Mouse (Mus musculus): ENCODE results near the gene Slc39a5. TPM values are rescaled to one million over a fixed set of nuclear protein-coding genes. Genes with fewer than 3 reads are reported as not detected.

The Slc39a5 gene
- total and polyA plus RNA-seq, 3 experiments = not detected

DNA sequence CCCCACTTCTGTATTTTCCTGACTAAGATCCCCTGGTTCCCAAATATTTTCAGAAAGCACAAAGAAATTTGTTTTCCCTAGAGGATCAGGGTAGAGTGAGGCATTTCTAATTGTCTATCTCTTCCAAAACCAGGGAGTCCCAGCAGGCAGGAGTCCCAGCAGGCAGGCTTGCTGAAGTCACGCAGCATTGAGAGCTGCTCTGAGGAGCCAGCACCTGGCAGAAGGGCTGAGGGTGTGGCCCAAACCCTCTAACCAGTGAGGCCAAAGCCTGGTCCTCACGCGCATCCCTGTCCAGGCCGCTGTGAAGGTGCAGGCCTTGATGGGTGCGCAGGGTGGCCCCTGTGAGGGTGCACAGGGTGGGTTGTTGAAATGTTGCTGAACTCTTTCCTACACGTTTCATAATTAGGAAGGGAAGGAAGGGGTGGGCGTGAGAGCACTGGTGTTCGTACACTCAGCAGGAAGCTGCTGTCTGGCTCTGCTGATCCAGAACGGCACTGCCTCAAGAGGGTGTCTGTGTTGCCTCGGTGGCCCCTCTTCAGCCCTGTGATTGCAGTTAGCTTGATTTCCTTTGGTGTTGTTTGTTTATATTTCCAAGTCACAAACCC, 37.7 kb upstream of the Slc39a5 start:
- no peak for DNase-seq (ENCODE audit: low spot score)
- H3K9me3 ChIP-seq (replicated peaks) = no peaks in the 10 kb centered on the region
- no peak overlapping the region for H3K4me3 ChIP-seq (ENCODE audit: low read depth, low read length)
- TF ChIP-seq CTCF (IDR thresholded peaks at IDR 0.05; ENCODE audit: low read depth, low read length) (no peak), POLR2AphosphoS5 (IDR thresholded peaks at IDR 0.05; ENCODE audit: insufficient replicate concordance, low read depth, low read length) (no peak), GATA2 (IDR thresholded peaks at IDR 0.05; ENCODE audit: borderline replicate concordance, low read depth, low read length) (no peak), GATA1 (IDR thresholded peaks at IDR 0.05; ENCODE audit: borderline replicate concordance, low read length) (no peak), TAL1 (conservative IDR thresholded peaks at IDR 0.05; ENCODE audit: low read depth, low read length) (no peak)
- H3K27me3 ChIP-seq (ENCODE audit: insufficient read depth, low read length) = no peaks in the 10 kb centered on the region
- ATAC-seq (ENCODE audit: extremely low read depth, insufficient number of reproducible peaks, low FRiP score, poor library complexity, severe bottlenecking) = no peak
- H3K4me1 ChIP-seq (ENCODE audit: insufficient read depth, low read depth, low read length) = no peaks in the 10 kb centered on the region
- peaks cover 88% of the 10 kb centered on the region for H3K36me3 ChIP-seq (replicated peaks)

DNA sequence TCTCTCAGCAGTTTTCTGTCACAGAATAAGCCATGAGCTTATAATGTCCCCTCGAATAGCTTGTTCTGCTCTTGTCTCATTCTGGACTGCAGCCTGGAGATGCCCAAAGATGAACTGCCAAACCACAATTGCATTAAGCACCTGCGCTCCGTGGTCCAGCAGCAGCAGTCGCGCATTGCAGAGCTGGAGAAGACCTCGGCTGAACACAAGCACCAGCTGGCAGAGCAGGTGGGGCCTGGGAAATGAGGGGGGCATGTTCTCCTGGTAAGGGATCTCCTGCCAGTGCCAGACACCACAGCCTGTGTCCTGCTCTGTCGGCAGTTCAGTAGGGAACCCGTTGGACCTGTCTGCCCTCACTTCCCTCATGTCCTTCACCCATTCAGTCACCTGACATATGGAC, 35.3 kb upstream of the Slc39a5 start:
- no peak for TF ChIP-seq GATA1 (IDR thresholded peaks at IDR 0.05; ENCODE audit: borderline replicate concordance, low read length)
- TF ChIP-seq GATA2 (IDR thresholded peaks at IDR 0.05; ENCODE audit: borderline replicate concordance, low read depth, low read length) = no peak
- TF ChIP-seq CTCF (IDR thresholded peaks at IDR 0.05; ENCODE audit: low read depth, low read length) = no peak
- TF ChIP-seq TAL1 (conservative IDR thresholded peaks at IDR 0.05; ENCODE audit: low read depth, low read length) = no peak
- no peak for TF ChIP-seq POLR2AphosphoS5 (IDR thresholded peaks at IDR 0.05; ENCODE audit: insufficient replicate concordance, low read depth, low read length)
- no peaks in the 10 kb centered on the region for H3K9me3 ChIP-seq (replicated peaks)
- DNase-seq (ENCODE audit: low spot score) (no peak), ATAC-seq (ENCODE audit: extremely low read depth, insufficient number of reproducible peaks, low FRiP score, poor library complexity, severe bottlenecking) (no peak)
- no peak overlapping the region for H3K4me3 ChIP-seq (ENCODE audit: low read depth, low read length)
- peaks cover 88% of the 10 kb centered on the region for H3K36me3 ChIP-seq (replicated peaks)
- peaks cover 2% of the 10 kb centered on the region; the same call in 1 of the 2 replicates for H3K4me1 ChIP-seq (ENCODE audit: insufficient read depth, low read depth, low read length)
- H3K27me3 ChIP-seq (ENCODE audit: insufficient read depth, low read length) = no peaks in the 10 kb centered on the region

DNA sequence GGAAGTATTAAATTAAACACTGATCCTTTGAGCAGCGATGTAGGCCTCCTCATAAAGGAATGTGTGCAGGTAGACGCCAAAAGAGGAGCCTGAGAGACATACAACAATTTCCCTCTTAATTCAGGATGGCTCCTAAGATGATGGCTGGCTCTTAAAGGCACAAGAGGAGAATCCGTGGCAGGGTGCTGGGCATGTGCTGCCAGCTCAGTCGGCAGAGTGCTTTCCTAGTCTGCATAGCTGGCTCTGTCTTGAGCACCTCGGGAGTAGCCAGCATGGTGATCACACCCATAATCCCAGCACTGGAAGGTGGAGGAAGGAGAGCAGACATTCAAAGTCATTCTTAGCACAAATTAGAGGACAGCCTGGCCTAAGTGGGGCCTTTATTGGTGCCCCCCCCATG, 34.8 kb upstream of the Slc39a5 start:
- no peaks in the 10 kb centered on the region for H3K9me3 ChIP-seq (replicated peaks)
- DNase-seq (ENCODE audit: low spot score) = no peak
- ATAC-seq (ENCODE audit: extremely low read depth, insufficient number of reproducible peaks, low FRiP score, poor library complexity, severe bottlenecking) = no peak
- no peaks in the 10 kb centered on the region for H3K27me3 ChIP-seq (ENCODE audit: insufficient read depth, low read length)
- H3K4me1 ChIP-seq (ENCODE audit: insufficient read depth, low read depth, low read length) = peaks cover 2% of the 10 kb centered on the region; the same call in 1 of the 2 replicates
- TF ChIP-seq GATA1 (IDR thresholded peaks at IDR 0.05; ENCODE audit: borderline replicate concordance, low read length) (no peak), TAL1 (conservative IDR thresholded peaks at IDR 0.05; ENCODE audit: low read depth, low read length) (no peak), POLR2AphosphoS5 (IDR thresholded peaks at IDR 0.05; ENCODE audit: insufficient replicate concordance, low read depth, low read length) (no peak), GATA2 (IDR thresholded peaks at IDR 0.05; ENCODE audit: borderline replicate concordance, low read depth, low read length) (no peak), CTCF (IDR thresholded peaks at IDR 0.05; ENCODE audit: low read depth, low read length) (no peak)
- H3K4me3 ChIP-seq (ENCODE audit: low read depth, low read length) = no peak overlapping the region
- peaks cover 88% of the 10 kb centered on the region for H3K36me3 ChIP-seq (replicated peaks)

DNA sequence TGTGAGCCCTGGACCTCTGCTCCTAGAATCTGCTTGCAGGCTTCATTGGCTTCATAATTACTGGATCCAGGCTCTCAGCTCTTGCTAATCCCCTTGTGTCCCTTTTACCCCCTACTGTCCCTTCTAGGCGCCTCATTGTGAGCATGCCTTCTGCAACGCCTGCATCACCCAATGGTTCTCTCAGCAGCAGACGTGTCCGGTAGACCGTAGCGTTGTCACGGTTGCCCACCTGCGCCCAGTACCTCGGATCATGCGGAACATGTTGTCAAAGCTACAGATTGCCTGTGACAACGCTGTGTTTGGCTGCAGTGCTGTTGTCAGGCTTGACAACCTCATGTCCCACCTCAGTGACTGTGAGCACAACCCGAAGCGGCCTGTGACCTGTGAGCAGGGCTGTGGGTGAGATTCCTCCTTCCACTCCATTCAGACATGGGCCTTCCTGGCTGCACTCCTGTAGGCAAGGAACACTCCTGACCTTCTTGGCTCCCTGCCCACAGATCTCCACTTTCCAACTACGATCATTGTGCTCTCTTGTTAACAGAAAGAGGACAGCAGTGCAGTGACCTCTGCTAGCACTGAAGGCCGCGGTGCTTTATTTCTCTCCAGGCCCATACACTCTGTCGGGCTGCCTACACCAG, 34.3 kb upstream of the Slc39a5 start:
- DNase-seq (ENCODE audit: low spot score) (no peak), ATAC-seq (ENCODE audit: extremely low read depth, insufficient number of reproducible peaks, low FRiP score, poor library complexity, severe bottlenecking) (no peak)
- peaks cover 88% of the 10 kb centered on the region for H3K36me3 ChIP-seq (replicated peaks)
- no peaks in the 10 kb centered on the region for H3K27me3 ChIP-seq (ENCODE audit: insufficient read depth, low read length)
- H3K9me3 ChIP-seq (replicated peaks) = no peaks in the 10 kb centered on the region
- H3K4me1 ChIP-seq (ENCODE audit: insufficient read depth, low read depth, low read length) = peaks cover 2% of the 10 kb centered on the region; the same call in 1 of the 2 replicates
- H3K4me3 ChIP-seq (ENCODE audit: low read depth, low read length) = no peak overlapping the region
- TF ChIP-seq TAL1 (conservative IDR thresholded peaks at IDR 0.05; ENCODE audit: low read depth, low read length) (no peak), GATA1 (IDR thresholded peaks at IDR 0.05; ENCODE audit: borderline replicate concordance, low read length) (no peak), GATA2 (IDR thresholded peaks at IDR 0.05; ENCODE audit: borderline replicate concordance, low read depth, low read length) (no peak), POLR2AphosphoS5 (IDR thresholded peaks at IDR 0.05; ENCODE audit: insufficient replicate concordance, low read depth, low read length) (no peak), CTCF (IDR thresholded peaks at IDR 0.05; ENCODE audit: low read depth, low read length) (no peak)

DNA sequence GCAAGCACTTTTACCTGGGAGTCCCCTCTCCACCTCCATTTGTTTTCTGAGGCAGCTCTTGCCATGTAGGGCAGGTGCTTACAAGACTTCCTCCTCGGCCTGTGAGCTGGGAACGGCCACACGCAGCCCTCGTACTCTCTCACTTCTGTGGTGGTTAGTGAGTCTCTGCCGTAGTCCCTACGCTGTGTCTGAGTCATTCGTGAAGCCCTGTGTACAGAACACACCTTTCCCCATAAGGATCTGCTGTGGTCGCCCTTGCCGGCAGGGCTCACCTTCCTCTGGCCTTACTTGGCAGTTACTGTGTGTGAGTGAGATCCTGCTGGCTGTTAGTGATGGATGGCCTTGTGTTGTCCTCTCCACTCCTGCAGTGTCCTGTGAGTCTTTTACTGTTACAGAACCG, 33.7 kb upstream of the Slc39a5 start:
- H3K4me3 ChIP-seq (ENCODE audit: low read depth, low read length) = no peak overlapping the region
- DNase-seq (ENCODE audit: low spot score) (no peak), ATAC-seq (ENCODE audit: extremely low read depth, insufficient number of reproducible peaks, low FRiP score, poor library complexity, severe bottlenecking) (no peak)
- H3K27me3 ChIP-seq (ENCODE audit: insufficient read depth, low read length) = no peaks in the 10 kb centered on the region
- TF ChIP-seq POLR2AphosphoS5 (IDR thresholded peaks at IDR 0.05; ENCODE audit: insufficient replicate concordance, low read depth, low read length) = no peak
- no peak for TF ChIP-seq GATA1 (IDR thresholded peaks at IDR 0.05; ENCODE audit: borderline replicate concordance, low read length)
- TF ChIP-seq CTCF (IDR thresholded peaks at IDR 0.05; ENCODE audit: low read depth, low read length) = no peak
- TF ChIP-seq GATA2 (IDR thresholded peaks at IDR 0.05; ENCODE audit: borderline replicate concordance, low read depth, low read length) = no peak
- TF ChIP-seq TAL1 (conservative IDR thresholded peaks at IDR 0.05; ENCODE audit: low read depth, low read length) = no peak
- peaks cover 2% of the 10 kb centered on the region; the same call in 1 of the 2 replicates for H3K4me1 ChIP-seq (ENCODE audit: insufficient read depth, low read depth, low read length)
- H3K9me3 ChIP-seq (replicated peaks) = no peaks in the 10 kb centered on the region
- peaks cover 88% of the 10 kb centered on the region for H3K36me3 ChIP-seq (replicated peaks)

DNA sequence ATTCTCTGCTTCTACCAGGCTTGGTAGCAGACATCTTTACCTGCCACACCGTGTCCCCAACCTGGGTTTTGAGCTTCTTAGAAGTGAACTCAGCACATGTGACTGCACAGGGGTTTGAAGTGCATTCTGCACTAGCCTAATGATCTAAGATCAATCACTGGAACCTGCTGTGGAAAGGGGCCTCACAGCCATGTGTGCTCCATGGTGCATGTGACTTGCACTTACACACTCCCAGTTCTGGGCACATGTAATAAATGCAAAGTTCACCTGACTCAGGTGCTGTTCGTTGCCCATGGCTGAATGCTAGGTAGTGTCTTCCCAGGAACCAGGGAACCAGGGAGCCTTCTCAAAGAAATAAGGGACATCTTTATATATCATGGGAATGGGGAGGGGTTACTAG, 32.4 kb upstream of the Slc39a5 start:
- Histone ChIP-seq H3K36me3 (replicated peaks) (peaks cover 89% of the 10 kb centered on the region), H3K27me3 (ENCODE audit: insufficient read depth, low read length) (no peaks in the 10 kb centered on the region), H3K9me3 (replicated peaks) (no peaks in the 10 kb centered on the region), H3K4me3 (ENCODE audit: low read depth, low read length) (no peak overlapping the region), H3K4me1 (ENCODE audit: insufficient read depth, low read depth, low read length) (peaks cover 2% of the 10 kb centered on the region; the same call in 1 of the 2 replicates)
- TF ChIP-seq GATA1 (IDR thresholded peaks at IDR 0.05; ENCODE audit: borderline replicate concordance, low read length) = no peak
- TF ChIP-seq TAL1 (conservative IDR thresholded peaks at IDR 0.05; ENCODE audit: low read depth, low read length) = no peak
- no peak for TF ChIP-seq POLR2AphosphoS5 (IDR thresholded peaks at IDR 0.05; ENCODE audit: insufficient replicate concordance, low read depth, low read length)
- no peak for TF ChIP-seq CTCF (IDR thresholded peaks at IDR 0.05; ENCODE audit: low read depth, low read length)
- TF ChIP-seq GATA2 (IDR thresholded peaks at IDR 0.05; ENCODE audit: borderline replicate concordance, low read depth, low read length) = no peak
- DNase-seq (ENCODE audit: low spot score) = no peak
- ATAC-seq (ENCODE audit: extremely low read depth, insufficient number of reproducible peaks, low FRiP score, poor library complexity, severe bottlenecking) = no peak
